Mouse (Mus musculus): ENCODE results near the gene Crnkl1. TPM values are rescaled to one million over a fixed set of nuclear protein-coding genes. Genes with fewer than 3 reads are reported as not detected.

The Crnkl1 gene
- total RNA-seq, 2 experiments from 2014 or later: 19.1 to 23.3 TPM

DNA sequence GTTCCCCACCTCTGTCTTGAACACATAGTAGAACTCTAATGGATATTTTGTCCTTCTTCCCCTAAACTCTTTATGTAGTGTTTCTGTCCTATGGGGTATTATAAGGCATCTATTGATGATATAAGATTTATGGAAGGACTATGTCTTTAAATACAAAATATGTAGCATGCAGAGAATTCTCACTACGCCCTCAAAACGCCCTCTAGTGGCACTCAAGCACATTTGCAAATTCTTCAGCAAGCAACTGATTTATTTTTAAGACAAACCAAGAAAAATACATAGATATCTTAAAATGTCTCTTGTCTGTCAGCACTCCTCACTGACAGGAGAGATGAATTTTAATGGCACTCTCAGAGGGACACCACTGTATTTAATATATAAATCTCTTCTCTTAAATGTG, 52.4 kb downstream of the Crnkl1 start:
- intact Hi-C loops (cut with DNase I): loop anchor here (2.0 to 5.0 kb wide), 2 partner anchors 85 to 182 kb away; no protein-coding TSS in a partner anchor
- DNase-seq (ENCODE audit: low spot score in 2 of 2): peak in 1 of 2 experiments; percentile 3

DNA sequence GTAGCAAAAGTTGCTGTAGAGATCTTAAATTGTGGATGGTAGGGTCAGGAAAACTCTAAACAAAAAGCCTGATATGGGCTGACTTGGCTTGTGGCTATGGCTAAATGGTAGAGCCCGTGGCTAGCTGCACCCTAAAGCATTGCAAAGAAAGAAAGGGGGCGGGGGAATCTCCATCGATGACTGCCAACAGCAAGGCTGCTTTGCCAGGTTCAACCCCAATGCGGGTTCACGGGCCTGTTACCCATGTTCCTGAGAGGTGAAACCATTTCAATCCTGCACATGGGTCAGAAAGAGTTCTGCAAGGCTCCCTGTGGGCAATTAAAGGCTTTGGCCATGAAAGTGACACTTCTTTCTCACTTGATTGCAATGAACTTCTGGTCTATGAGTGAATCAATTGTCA, 52.9 kb downstream of the Crnkl1 start:
- DNase-seq (ENCODE audit: low spot score in 2 of 2): peak in 1 of 2 experiments; percentile 2
- intact Hi-C loops (cut with DNase I): loop anchor here (2.0 to 5.0 kb wide), 2 partner anchors 85 to 181 kb away; no protein-coding TSS in a partner anchor

- no peak for DNase-seq (ENCODE audit: low spot score in 2 of 2)
- intact Hi-C loops (cut with DNase I): loop anchor here (5.0 kb wide), 1 partner anchor 84 kb away; no protein-coding TSS in a partner anchor
Observed at GRCm38 (mm10) chr2:145880887-145881747, 53.7 kb downstream of the Crnkl1 start.

- intact Hi-C loops (cut with DNase I): no loop called here
Observed at GRCm38 (mm10) chr2:145877191-145877590, 57.6 kb downstream of the Crnkl1 start.

GRCm38 (mm10) chr2:145874879-145875482, 59.8 kb downstream of the Crnkl1 start:
- intact Hi-C loops (cut with DNase I): no loop called here
- no peak for DNase-seq (ENCODE audit: low spot score in 2 of 2)

More at GRCm38 (mm10) chr2:145877191-145877590, 57.6 kb downstream of the Crnkl1 start:
- DNase-seq (ENCODE audit: low spot score in 2 of 2): no peak

GRCm38 (mm10) chr2:145873953-145874352, 60.9 kb downstream of the Crnkl1 start:
- intact Hi-C loops (cut with DNase I): no loop called here
- DNase-seq (ENCODE audit: low spot score in 2 of 2): no peak

- intact Hi-C loops (cut with DNase I): no loop called here
Observed at GRCm38 (mm10) chr2:145872099-145872498, 62.7 kb downstream of the Crnkl1 start.

DNA sequence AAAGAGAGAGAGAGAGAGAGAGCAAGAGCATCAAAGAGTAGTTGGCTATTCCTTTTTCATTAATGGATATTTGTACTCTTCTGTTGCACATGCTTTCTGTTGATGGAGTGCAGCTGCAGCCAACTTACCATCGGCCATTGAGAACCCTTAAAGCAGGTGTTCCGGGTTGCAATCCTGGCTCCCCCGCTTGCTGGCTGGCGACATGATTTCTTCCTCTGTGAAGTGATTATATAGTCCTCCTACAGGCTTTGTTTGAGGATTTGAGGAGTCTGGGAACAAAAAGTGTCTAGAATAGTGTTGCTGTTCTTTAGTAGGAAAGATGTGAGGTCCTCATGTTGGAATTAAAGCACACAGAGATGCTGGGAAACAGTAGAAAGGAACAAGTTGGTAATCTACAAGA, 63.5 kb downstream of the Crnkl1 start:
- no peak for DNase-seq (ENCODE audit: low spot score in 2 of 2)
- intact Hi-C loops (cut with DNase I): no loop called here

More at GRCm38 (mm10) chr2:145872099-145872498, 62.7 kb downstream of the Crnkl1 start:
- no peak for DNase-seq (ENCODE audit: low spot score in 2 of 2)

Small RNA genes lying within 50 kb of the gene (microRNA-seq; reads per million reads assigned to microRNA genes)
- gene Gm25026: not detected

Other genes with a start within 250 kb of the Crnkl1 start
- gene Naa20, start 32.9 kb downstream of the Crnkl1 start, total RNA-seq (2021): 10 to 100 TPM; 67.9 to 71.5 TPM
- gene Cfap61, start 230 bp downstream of the Crnkl1 start, total RNA-seq (2021): 1 to 10 TPM; 3.4 to 4.7 TPM

Data from left cerebral cortex, postnatal 36 days (tissue).